Comparison of ENCODE assay signal across 19 mouse cellular contexts in genomic region chr6:88836178-88836819, GRCm38 (mm10). TPM values are rescaled to one million over a fixed set of nuclear protein-coding genes. Genes with fewer than 3 reads are reported as not detected.
DNase-seq lines count a peak whose midpoint lies in the region; ATAC-seq lines count a peak whose summit lies in the region.
"Had no signal": no experiment of that assay in that cellular context is flagged by ENCODE, and none has a peak within 500 bp of the region (broad histone marks: within the 10 kb centered on the region; RNA-seq: fewer than 3 reads in every experiment).

No protein-coding gene starts in this region.

- H3K9ac ChIP-seq in liver, embryonic 15.5 days = no peak overlapping the region
- H3K9ac ChIP-seq: embryonic facial prominence, embryonic 12.5 days; hindbrain, embryonic 13.5 days; intestine, embryonic 15.5 days; limb, embryonic 15.5 days; midbrain, embryonic 12.5 days had no signal

- ATAC-seq in erythroblast, adult 5-6 weeks (replicated peaks; ENCODE audit: low FRiP score, poor library complexity, severe bottlenecking) = no peak
- ATAC-seq in megakaryocyte, adult 5-6 weeks (ENCODE audit: poor library complexity, severe bottlenecking) = no peak
- ATAC-seq in liver, embryonic 15.5 days (ENCODE audit: insufficient read depth) = no peak
- ATAC-seq: intestine, embryonic 15.5 days had no signal

- peak overlapping the region; percentile 90 for H3K27ac ChIP-seq in liver, embryonic 15.5 days (replicated peaks)
- H3K27ac ChIP-seq: embryonic facial prominence, embryonic 12.5 days; forebrain, embryonic 10.5 days; hindbrain, embryonic 13.5 days; intestine, embryonic 15.5 days; limb, embryonic 15.5 days; midbrain, embryonic 12.5 days had no signal

- peak; percentile 87 for DNase-seq in lung, postnatal 10 days
- no peak for DNase-seq in thymus, postnatal 36 days
- DNase-seq in ovary, postnatal 14 days (ENCODE audit: low spot score) = no peak
- DNase-seq: adrenal gland, postnatal 10 days; heart, adult 18-20 months; layer of hippocampus, postnatal 36 days; right cerebral cortex, postnatal 4 days had no signal

- H3K4me2 ChIP-seq in liver, embryonic 15.5 days = peak overlapping the region; percentile 64; the same call in 1 of the 2 replicates
- H3K4me2 ChIP-seq: embryonic facial prominence, embryonic 12.5 days; hindbrain, embryonic 13.5 days; intestine, embryonic 15.5 days; limb, embryonic 15.5 days; midbrain, embryonic 12.5 days had no signal

- 88% methylated on average over 28 of the region's 28 CpGs for WGBS in liver, embryonic 15.5 days (ENCODE audit: insufficient replicate concordance)

- H3K4me3 ChIP-seq in erythroblast, embryonic 14.5 days (replicated peaks) = peak overlapping the region; percentile 5
- H3K4me3 ChIP-seq in megakaryocyte, embryonic 14.5 days (replicated peaks) = peak overlapping the region; percentile 75
- H3K4me3 ChIP-seq in liver, embryonic 15.5 days (replicated peaks) = no peak overlapping the region
- H3K4me3 ChIP-seq: embryonic facial prominence, embryonic 12.5 days; forebrain, embryonic 10.5 days; hindbrain, embryonic 13.5 days; intestine, embryonic 15.5 days; limb, embryonic 15.5 days; midbrain, embryonic 12.5 days had no signal

- H3K9me3 ChIP-seq in erythroblast, embryonic 14.5 days (ENCODE audit: control insufficient read depth, low read length) = no peaks in the 10 kb centered on the region
- H3K9me3 ChIP-seq in megakaryocyte, embryonic 14.5 days = no peaks in the 10 kb centered on the region
- no peaks in the 10 kb centered on the region for H3K9me3 ChIP-seq in liver, embryonic 15.5 days (replicated peaks)
- H3K9me3 ChIP-seq: embryonic facial prominence, embryonic 12.5 days; forebrain, embryonic 10.5 days; hindbrain, embryonic 13.5 days; intestine, embryonic 15.5 days; limb, embryonic 15.5 days; midbrain, embryonic 12.5 days had no signal

- no peaks in the 10 kb centered on the region for H3K27me3 ChIP-seq in erythroblast, embryonic 14.5 days (ENCODE audit: control insufficient read depth)
- H3K27me3 ChIP-seq in megakaryocyte, embryonic 14.5 days (replicated peaks) = no peaks in the 10 kb centered on the region
- no peaks in the 10 kb centered on the region for H3K27me3 ChIP-seq in liver, embryonic 15.5 days
- H3K27me3 ChIP-seq: CH12.LX; embryonic facial prominence, embryonic 12.5 days; hindbrain, embryonic 13.5 days; intestine, embryonic 15.5 days; limb, embryonic 15.5 days; midbrain, embryonic 12.5 days had no signal

- H3K4me1 ChIP-seq in erythroblast, embryonic 14.5 days (ENCODE audit: control insufficient read depth) = peaks cover 94% of the 10 kb centered on the region
- peaks cover 98% of the 10 kb centered on the region for H3K4me1 ChIP-seq in megakaryocyte, embryonic 14.5 days
- peaks cover 85% of the 10 kb centered on the region for H3K4me1 ChIP-seq in liver, embryonic 15.5 days (replicated peaks)

- peaks cover 83% of the 10 kb centered on the region for H3K36me3 ChIP-seq in erythroblast, embryonic 14.5 days (ENCODE audit: control insufficient read depth)
- peaks cover 84% of the 10 kb centered on the region for H3K36me3 ChIP-seq in megakaryocyte, embryonic 14.5 days (replicated peaks; ENCODE audit: low read length)
- H3K36me3 ChIP-seq in liver, embryonic 15.5 days (replicated peaks) = peaks cover 50% of the 10 kb centered on the region

RNA-seq across cellular contexts. Expression of gene Abtb1, which starts 5.5 kb away (rescaled TPM):
- 21.3 and 21.4 TPM in 2 replicates for polyA plus RNA-seq in erythroblast, embryonic 14.5 days (2012)
- 78.6 and 90.1 TPM in 2 replicates for total RNA-seq in erythroblast, adult 5-6 weeks (2015; ENCODE audit: low replicate concordance)
- total RNA-seq in erythroblast, adult 5-6 weeks (2017; ENCODE audit: low replicate concordance) = 218 and 344 TPM in 2 replicates
- polyA plus RNA-seq in megakaryocyte, embryonic 14.5 days (2012; ENCODE audit: insufficient read depth, low replicate concordance) = 33.5 and 113 TPM in 2 replicates
- 22.8 TPM in 2 replicates for total RNA-seq in megakaryocyte, adult 5-6 weeks (2015)
- 104 TPM in 2 replicates for total RNA-seq in megakaryocyte, adult 5-6 weeks (2017)
- 57.7 and 66.9 TPM in 2 replicates for polyA plus RNA-seq in liver, embryonic 15.5 days (2015; fragmentation: Nextera tagmentation; extraction: Ambion mirVana)

RNA-seq across cellular contexts. Expression of gene Podxl2, which starts 38.5 kb away (rescaled TPM):
- 0.18 and 0.28 TPM in 2 replicates for polyA plus RNA-seq in erythroblast, embryonic 14.5 days (2012)
- total RNA-seq in erythroblast, adult 5-6 weeks (2015; ENCODE audit: low replicate concordance) = not detected in 2 replicates
- not detected in 2 replicates for total RNA-seq in erythroblast, adult 5-6 weeks (2017; ENCODE audit: low replicate concordance)
- polyA plus RNA-seq in megakaryocyte, embryonic 14.5 days (2012; ENCODE audit: insufficient read depth, low replicate concordance) = 1.2 and 3.2 TPM in 2 replicates
- total RNA-seq in megakaryocyte, adult 5-6 weeks (2015) = not detected in 2 replicates
- total RNA-seq in megakaryocyte, adult 5-6 weeks (2017) = 0.16 and 0.40 TPM in 2 replicates
- 1.7 and 1.8 TPM in 2 replicates for polyA plus RNA-seq in liver, embryonic 15.5 days (2015; fragmentation: Nextera tagmentation; extraction: Ambion mirVana)
